Mouse (Mus musculus) skeletal muscle tissue, postnatal 0 days (tissue): ENCODE results near the gene Elac2. TPM values are rescaled to one million over a fixed set of nuclear protein-coding genes. Genes with fewer than 3 reads are reported as not detected.

Experiments
- polyA plus RNA-seq: library from polyadenylated mRNA; unstranded; fragments of >200 nt; fragmentation: Nextera tagmentation; extraction: Ambion mirVana; gene quantifications from 2 replicates; pipeline ENCODE4 v1.2.1, GENCODE M21; 2015

Elac2 gene
- polyA plus RNA-seq, result 16.3 and 16.7 TPM in 2 replicates

GRCm38 (mm10) chr11:64978720-64979488 lies at the start of gene Elac2:
Gene Elac2, plus strand, starts transcription at chr11:64979038.

Other genes starting within 250 kb of the Elac2 start
- not detected in 2 replicates for gene 1700086D15Rik, start 180.9 kb downstream of the Elac2 start, polyA plus RNA-seq
- gene Arhgap44, start 183.9 kb downstream of the Elac2 start, polyA plus RNA-seq, result 2.5 and 2.8 TPM in 2 replicates